1 mouse cellular context compared by ENCODE assay signal in the genomic region with DNA sequence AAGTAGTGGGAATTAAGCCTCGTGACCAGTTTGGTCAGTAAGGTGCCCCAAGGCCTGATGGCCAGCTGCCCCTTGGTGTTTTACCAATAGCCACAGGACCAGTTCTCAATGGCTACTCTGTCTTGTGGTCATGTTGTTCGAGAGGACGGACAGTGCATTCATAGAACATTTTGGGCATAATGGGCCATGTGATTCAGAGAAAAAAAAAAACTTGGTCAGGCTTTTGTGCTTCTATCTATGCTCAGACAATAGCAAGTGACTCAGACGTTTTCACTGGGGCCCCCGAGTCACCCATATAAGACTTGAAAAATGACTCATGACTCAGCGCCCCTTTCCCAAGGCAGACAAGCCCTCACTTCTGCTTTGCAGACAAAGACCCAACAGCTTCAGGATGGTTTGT.
TF ChIP-seq lines count a peak whose summit lies in the region.

No protein-coding gene starts in this region.

TF ChIP-seq in MEL, 35 proteins besides CTCF, POLR2A, EP300 and RAD21 (continued from another document):
- TF ChIP-seq GABPA (IDR thresholded peaks at IDR 0.05; ENCODE audit: low read depth, low read length), result peak; percentile 67; the same call in 1 of the 2 replicates
